Mouse (Mus musculus) Patski (cell line): ENCODE measurements at regions not wholly inside any gene's neighbourhood (a gene's known extent, or its start where the extent isn't known, plus 50 kb on each side); places are given as distances from the start of the nearest gene placed in this dataset.

Experiments used
- ATAC-seq: fragments of 100-300 bp; one replicate; pipeline ENCODE4 v1.8.0; 2021
- CTCF ChIA-PET: fragments of 350-600 bp; sonication (Branson Sonifier 250); formaldehyde crosslinking; loops from one replicate; lab custom pipeline; 2022; ENCODE audit warnings: inconsistent platforms; lab: Charles Lee
- POLR2A ChIA-PET: fragments of 350-600 bp; sonication (Branson Sonifier 250); formaldehyde crosslinking; loops from one replicate; lab custom pipeline; 2022; ENCODE audit warnings: antibody characterized with exemption, inconsistent platforms; lab: Charles Lee
- DNase-seq: peaks from one replicate; pipeline ENCODE4 v3.0.0-alpha.2; 2011; ENCODE audit warnings: low read depth, low spot score
- H3K27me3 ChIP-seq: fragments of 371-371 bp; one replicate; pipeline ENCODE4 v1.5.1; 2021
- CTCF ChIP-seq: fragments of 100-300 bp; IDR thresholded peaks from one replicate; pipeline ENCODE4 v1.5.1; 2021
- in situ Hi-C: fragments of 300-500 bp; cut with MboI; formaldehyde crosslinking; loops from 3 replicates; pipeline ENCODE4 v1.11.1; 2018; ENCODE audit warnings: low pct_unique_long_range_greater_than_20kb, mixed read lengths

GRCm38 (mm10) chr3:21638886-21639285 lies 437.6 kb upstream of the Tbl1xr1 start:
- in situ Hi-C loops = no loop called here
- no peak for ATAC-seq
- TF ChIP-seq CTCF = no peak
- no peaks in the 10 kb centered on the region for H3K27me3 ChIP-seq
- DNase-seq = no peak
- ChIA-PET CTCF (interaction anchor here (0.7 to 1.5 kb wide), 2 partner anchors 36 to 259 kb away, joined by 3 to 4 read pairs; no protein-coding TSS in a partner anchor), POLR2A (no interaction called here)

- DNase-seq (no peak), ATAC-seq (no peak)
- TF ChIP-seq CTCF = no peak
- POLR2A ChIA-PET = no interaction called here
- in situ Hi-C loops = no loop called here
- no peaks in the 10 kb centered on the region for H3K27me3 ChIP-seq
- CTCF ChIA-PET = interaction anchor here (0.7 to 1.5 kb wide), 2 partner anchors 37 to 259 kb away, joined by 3 to 4 read pairs; no protein-coding TSS in a partner anchor
These were observed 436.9 kb upstream of the Tbl1xr1 start for GRCm38 (mm10) chr3:21639576-21639975.

- no peak for ATAC-seq
- ChIA-PET POLR2A (interaction anchor here (0.9 kb wide), 1 partner anchor 22 kb away, joined by 3 read pairs; no protein-coding TSS in a partner anchor), CTCF (interaction anchor here (1.2 kb wide), 1 partner anchor 28 kb away, joined by 3 read pairs; no protein-coding TSS in a partner anchor)
- no peak for TF ChIP-seq CTCF
- no peak for DNase-seq
- in situ Hi-C loops = no loop called here
- H3K27me3 ChIP-seq = no peaks in the 10 kb centered on the region
These were observed 432.4 kb upstream of the Tbl1xr1 start for GRCm38 (mm10) chr3:21644086-21644485.

- ChIA-PET POLR2A (no interaction called here), CTCF (interaction anchor here (1.9 kb wide), 1 partner anchor 34 kb away, joined by 4 read pairs; no protein-coding TSS in a partner anchor)
- in situ Hi-C loops = no loop called here
- no peaks in the 10 kb centered on the region for H3K27me3 ChIP-seq
- ATAC-seq (no peak), DNase-seq (no peak)
- no peak for TF ChIP-seq CTCF
These were observed 431.2 kb upstream of the Tbl1xr1 start for GRCm38 (mm10) chr3:21645268-21645667.

GRCm38 (mm10) chr3:21649885-21650469 lies 426.5 kb upstream of the Tbl1xr1 start:
- no peaks in the 10 kb centered on the region for H3K27me3 ChIP-seq
- TF ChIP-seq CTCF = no peak
- no peak for ATAC-seq
- POLR2A ChIA-PET = no interaction called here
- DNase-seq = no peak
- in situ Hi-C loops = no loop called here
- CTCF ChIA-PET = interaction anchor here (0.9 kb wide), 1 partner anchor 994 kb away, joined by 3 read pairs; no protein-coding TSS in a partner anchor

GRCm38 (mm10) chr3:21655301-21655700 lies 421.2 kb upstream of the Tbl1xr1 start:
- ChIA-PET CTCF (no interaction called here), POLR2A (no interaction called here)
- in situ Hi-C loops = no loop called here
- ATAC-seq = no peak
- no peak for TF ChIP-seq CTCF
- H3K27me3 ChIP-seq = no peaks in the 10 kb centered on the region
- no peak for DNase-seq

DNA sequence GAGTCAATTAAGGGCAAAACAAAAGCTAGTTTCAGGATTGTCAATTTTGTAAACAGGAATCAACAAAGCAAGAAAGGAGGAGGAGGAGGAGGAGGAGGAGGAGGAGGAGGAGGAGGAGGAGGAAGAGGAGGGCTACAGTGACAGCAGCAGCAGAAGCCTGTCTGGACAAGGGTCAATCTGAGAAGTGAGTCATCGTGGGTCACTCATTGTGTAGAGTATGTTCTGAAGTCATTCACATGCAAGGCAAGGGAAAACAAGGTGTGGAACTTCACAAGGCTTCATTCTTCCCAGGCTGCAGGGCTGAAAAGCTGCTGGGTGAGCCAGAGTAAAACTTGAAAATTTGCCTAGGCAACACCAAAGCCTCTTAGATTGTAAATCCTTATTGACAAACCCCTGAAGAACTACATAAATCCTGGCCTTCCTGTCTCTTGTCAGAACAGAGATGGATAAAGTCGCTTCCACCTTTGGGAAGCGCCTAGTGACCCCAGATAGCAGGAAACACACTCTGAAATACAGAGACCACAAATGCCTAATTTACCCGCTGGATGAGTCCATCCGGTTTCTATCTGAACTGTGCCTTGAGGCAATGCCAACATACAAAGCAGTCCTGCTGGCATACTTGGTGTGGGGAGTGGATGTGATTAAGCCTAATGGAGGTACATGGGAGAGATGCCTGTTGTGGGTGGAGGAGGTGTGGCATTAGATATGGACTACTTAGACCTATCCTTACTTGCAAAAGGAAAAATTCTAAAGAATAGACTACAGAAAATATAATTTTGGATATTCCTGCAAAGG lies 408.9 kb upstream of the Tbl1xr1 start:
- CTCF ChIA-PET = interaction anchor here (1.5 kb wide), 1 partner anchor 33 kb away, joined by 4 read pairs; no protein-coding TSS in a partner anchor
- TF ChIP-seq CTCF = no peak
- H3K27me3 ChIP-seq = no peaks in the 10 kb centered on the region
- POLR2A ChIA-PET = interaction anchor here (0.5 kb wide), 1 partner anchor 220 kb away, joined by 3 read pairs; no protein-coding TSS in a partner anchor
- in situ Hi-C loops = no loop called here
- ATAC-seq = no peak
- no peak for DNase-seq

- POLR2A ChIA-PET = no interaction called here
- DNase-seq (no peak), ATAC-seq (no peak)
- CTCF ChIA-PET = interaction anchor here (0.8 kb wide), 1 partner anchor 28 kb away, joined by 3 read pairs; no protein-coding TSS in a partner anchor
- no peak for TF ChIP-seq CTCF
- in situ Hi-C loops = no loop called here
- H3K27me3 ChIP-seq = no peaks in the 10 kb centered on the region
These were observed 404.6 kb upstream of the Tbl1xr1 start for GRCm38 (mm10) chr3:21671885-21672284.

GRCm38 (mm10) chr3:21672492-21672891 lies 404.0 kb upstream of the Tbl1xr1 start:
- DNase-seq = no peak
- no peak for ATAC-seq
- in situ Hi-C loops = no loop called here
- ChIA-PET CTCF (interaction anchor here (0.8 kb wide), 1 partner anchor 29 kb away, joined by 3 read pairs; no protein-coding TSS in a partner anchor), POLR2A (no interaction called here)
- no peak for TF ChIP-seq CTCF
- no peaks in the 10 kb centered on the region for H3K27me3 ChIP-seq

- in situ Hi-C loops = no loop called here
- POLR2A ChIA-PET = no interaction called here
- TF ChIP-seq CTCF = no peak
- ATAC-seq (no peak), DNase-seq (no peak)
- CTCF ChIA-PET = no interaction called here
- H3K27me3 ChIP-seq = no peaks in the 10 kb centered on the region
These were observed 403.0 kb upstream of the Tbl1xr1 start for GRCm38 (mm10) chr3:21673466-21673865.

DNA sequence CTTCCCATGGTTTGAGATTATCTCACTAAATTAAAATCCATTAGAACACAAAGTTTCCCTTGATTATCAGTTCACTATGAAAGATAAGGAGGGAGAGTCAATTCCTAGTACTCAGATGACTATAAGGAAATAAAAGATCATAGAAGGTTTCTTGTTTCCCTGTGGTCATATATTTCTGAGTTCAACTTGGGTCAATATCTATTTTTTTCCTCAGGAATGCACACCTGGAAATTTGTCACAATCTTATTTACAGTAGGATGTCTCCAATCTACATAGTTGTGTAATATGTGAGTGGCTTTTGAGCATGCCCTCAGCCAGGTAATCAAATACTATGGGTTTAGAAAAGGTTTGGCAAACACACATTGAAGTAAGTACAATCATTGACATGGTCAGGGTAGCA lies 398.2 kb upstream of the Tbl1xr1 start:
- DNase-seq (no peak), ATAC-seq (no peak)
- POLR2A ChIA-PET = no interaction called here
- in situ Hi-C loops = no loop called here
- no peak for TF ChIP-seq CTCF
- CTCF ChIA-PET = interaction anchor here (1.1 to 1.5 kb wide), 4 partner anchors 21 to 139 kb away, joined by 3 read pairs; no protein-coding TSS in a partner anchor
- H3K27me3 ChIP-seq = no peaks in the 10 kb centered on the region
